Mouse (Mus musculus) neural tube, embryonic 12.5 days (tissue): ENCODE measurements around the gene Gm28053. TPM values are rescaled to one million over a fixed set of nuclear protein-coding genes. Genes with fewer than 3 reads are reported as not detected.

Experiments
- ATAC-seq: fragments of 200-750 bp; cut with Nextera tagmentation; 2 replicates; pipeline ENCODE4 v1.8.0; 2017; ENCODE audit warnings: low read depth, mild to moderate bottlenecking, moderate TSS enrichment, moderate library complexity; ENCODE audit not compliant: low FRiP score
- H3K27ac ChIP-seq: fragments of 300-500 bp; sonication (generic); 2 replicates; pipeline ENCODE4 v1.5.1; 2016
- H3K27me3 ChIP-seq: fragments of 300-500 bp; sonication (generic); replicated peaks from 2 replicates; pipeline ENCODE4 v1.6.1; 2016; ENCODE audit warnings: mild to moderate bottlenecking
- H3K36me3 ChIP-seq: fragments of 300-500 bp; sonication (generic); 2 replicates; pipeline ENCODE4 v1.6.1; 2016; ENCODE audit warnings: mild to moderate bottlenecking
- H3K4me1 ChIP-seq: fragments of 300-500 bp; sonication (generic); 2 replicates; pipeline ENCODE4 v1.6.1; 2016
- H3K4me2 ChIP-seq: fragments of 300-500 bp; sonication (generic); replicated peaks from 2 replicates; pipeline ENCODE4 v1.6.1; 2016; ENCODE audit warnings: mild to moderate bottlenecking
- H3K4me3 ChIP-seq: fragments of 300-500 bp; sonication (generic); 2 replicates; pipeline ENCODE4 v1.5.1; 2016
- H3K9ac ChIP-seq: fragments of 300-500 bp; sonication (generic); 2 replicates; pipeline ENCODE4 v1.6.1; 2016; ENCODE audit warnings: mild to moderate bottlenecking
- H3K9me3 ChIP-seq: fragments of 300-500 bp; sonication (generic); 2 replicates; pipeline ENCODE4 v1.6.1; 2016; ENCODE audit warnings: mild to moderate bottlenecking
- WGBS: fragments of 180-500 bp; shearing (Covaris S2); methylation state at CpG from one replicate; pipeline ENCODE4 v1.1.7; 2016; 5-methylcytosine and 5-hydroxymethylcytosine counted together
- polyA plus RNA-seq: library from polyadenylated mRNA; unstranded; fragments of >200 nt; fragmentation: Nextera tagmentation; extraction: Ambion mirVana; gene quantifications from 2 replicates; pipeline ENCODE4 v1.2.1, GENCODE M21; 2016

Gm28053 gene
- polyA plus RNA-seq, result 0.70 TPM in 1 of 2 replicates, not detected in the other

DNA sequence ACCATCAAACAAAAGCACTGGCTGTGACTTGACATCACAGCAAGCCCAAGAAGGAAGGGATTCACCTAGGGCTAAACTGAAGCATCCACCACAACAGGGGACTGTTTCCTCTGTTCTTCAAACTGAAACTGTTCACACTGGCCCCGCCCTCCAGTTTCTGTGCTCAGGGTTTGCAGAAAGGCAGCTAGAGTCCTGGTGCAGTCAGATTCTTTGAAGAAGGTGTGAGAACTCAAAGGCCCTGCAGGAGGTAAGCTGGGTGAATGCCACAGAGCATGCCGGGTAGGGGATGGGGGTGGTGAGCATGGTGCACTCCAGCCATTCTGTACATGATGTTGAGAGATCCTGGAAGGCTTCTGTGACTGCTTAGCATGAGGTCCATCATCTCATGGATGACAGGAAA lies at the start of gene Gm28053, which contains the start of gene Gimap7:
Gene Gm28053, plus strand, starts transcription at position 153 of the 400 bp plus-strand sequence.
Gene Gimap7, plus strand, starts transcription at position 167 of the 400 bp plus-strand sequence.
- Histone ChIP-seq H3K9ac (no peak within 1 kb of the TSS), H3K27ac (no peak within 1 kb of the TSS), H3K9me3 (no peaks in the 10 kb centered on the region), H3K4me1 (no peaks in the 10 kb centered on the region), H3K36me3 (no peaks in the 10 kb centered on the region), H3K4me2 (no peak within 1 kb of the TSS), H3K27me3 (no peaks in the 10 kb centered on the region), H3K4me3 (no peak within 1 kb of the TSS)
- no peak for ATAC-seq
- WGBS, result 63% methylated on average over 2 of the region's 2 CpGs

DNA sequence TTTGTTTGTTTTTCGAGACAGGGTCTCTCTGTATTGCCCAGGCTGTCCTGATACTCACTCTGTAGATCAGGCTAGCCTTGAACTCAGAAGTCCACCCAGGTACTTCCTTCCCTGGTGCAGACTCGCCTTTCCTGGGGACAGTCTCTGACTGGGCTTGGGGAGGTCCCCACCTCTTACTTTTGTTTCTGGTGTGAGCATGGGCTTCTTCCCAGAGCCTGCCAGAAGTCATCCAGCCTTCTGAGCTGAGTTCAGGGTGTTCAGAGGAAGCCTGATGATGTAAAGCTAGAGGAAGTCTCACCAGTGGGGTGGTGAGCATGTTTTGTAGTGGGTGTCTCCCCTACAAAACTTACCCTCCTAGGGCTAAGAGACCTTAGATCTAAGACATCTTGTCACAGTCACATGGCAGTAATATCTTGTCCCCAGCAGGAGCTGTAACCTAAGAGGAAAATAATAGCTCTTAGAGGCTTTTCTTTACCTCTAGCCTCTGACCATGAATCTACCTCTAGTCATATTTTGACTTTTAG lies 48.9 kb upstream of the Gm28053 start:
- Histone ChIP-seq H3K4me2 (no peak overlapping the region), H3K9me3 (no peaks in the 10 kb centered on the region), H3K4me3 (no peak overlapping the region), H3K27me3 (no peaks in the 10 kb centered on the region), H3K9ac (no peak overlapping the region), H3K27ac (no peak overlapping the region), H3K36me3 (no peaks in the 10 kb centered on the region), H3K4me1 (no peaks in the 10 kb centered on the region)
- WGBS, result 74% methylated on average over 2 of the region's 2 CpGs
- ATAC-seq, result no peak

DNA sequence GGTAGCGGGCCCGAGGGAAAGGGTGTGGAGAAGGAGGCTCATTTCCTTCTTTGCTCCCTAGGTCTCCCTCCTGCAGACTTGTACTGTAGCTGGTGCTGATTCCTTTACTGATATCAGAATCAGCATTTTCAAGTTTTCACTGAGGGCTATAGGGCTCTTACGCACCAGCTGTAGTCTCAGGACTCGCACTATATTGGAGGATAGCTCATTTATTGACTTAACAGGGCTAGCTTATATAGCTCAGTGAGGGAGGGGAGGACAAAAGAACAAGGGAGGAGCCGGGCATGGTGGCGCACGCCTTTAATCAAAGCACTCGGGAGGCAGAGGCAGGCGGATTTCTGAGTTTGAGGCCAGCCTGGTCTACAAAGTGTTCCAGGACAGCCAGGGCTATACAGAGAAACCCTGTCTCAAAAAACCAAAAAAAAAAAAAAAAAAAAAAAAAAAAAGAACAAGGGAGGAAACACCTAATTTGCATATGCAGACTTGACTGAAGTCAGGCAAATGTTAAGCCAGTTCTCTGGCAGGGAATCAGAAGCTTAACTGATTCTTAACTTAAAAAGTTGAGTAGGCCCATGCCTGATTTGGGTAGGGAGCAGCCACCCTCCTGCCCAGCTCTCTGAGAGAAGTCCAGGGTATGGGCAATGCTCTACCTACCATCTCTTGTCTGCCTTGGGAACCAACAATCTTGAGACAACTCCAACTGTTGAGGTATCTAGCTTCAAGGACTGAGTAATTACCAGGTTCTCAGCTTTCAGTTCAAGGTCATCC lies 43.9 kb upstream of the Gm28053 start:
- 92% methylated on average over 9 of the region's 9 CpGs for WGBS

DNA sequence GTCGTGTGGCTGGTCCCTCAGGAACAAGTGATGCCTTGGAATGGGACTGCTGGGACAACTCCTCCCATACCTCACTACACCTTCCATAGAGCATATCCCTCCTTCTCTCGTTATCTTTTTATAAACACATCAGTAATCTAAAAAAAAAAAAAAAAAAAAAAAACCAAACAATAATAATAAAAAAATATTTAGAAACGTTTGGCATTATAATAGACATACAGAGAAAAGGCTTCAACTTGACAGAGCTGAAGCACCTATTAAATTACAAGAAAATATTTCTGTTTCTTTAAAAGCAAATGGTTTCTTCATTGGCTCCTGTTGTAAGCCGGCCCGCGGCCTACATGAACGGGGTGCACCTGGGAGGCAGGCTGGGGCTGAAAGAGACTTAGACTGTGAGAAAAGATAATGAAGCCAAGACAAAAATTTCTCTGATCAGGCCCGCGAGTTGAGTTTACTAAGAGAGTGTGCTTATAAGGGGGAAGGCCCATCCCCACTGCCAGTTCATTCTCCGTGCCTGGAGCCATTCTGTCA lies 42.9 kb upstream of the Gm28053 start:
- no peaks in the 10 kb centered on the region for H3K9me3 ChIP-seq
- no peak overlapping the region for H3K9ac ChIP-seq
- no peaks in the 10 kb centered on the region for H3K36me3 ChIP-seq
- no peaks in the 10 kb centered on the region for H3K4me1 ChIP-seq
- no peak overlapping the region for H3K4me3 ChIP-seq
- 54% methylated on average over 10 of the region's 10 CpGs for WGBS
- no peak overlapping the region for H3K27ac ChIP-seq
- peak overlapping the region; percentile 18; the same call in 1 of the 2 replicates for H3K4me2 ChIP-seq
- no peaks in the 10 kb centered on the region for H3K27me3 ChIP-seq
- no peak for ATAC-seq

More for the DNA sequence above, 43.9 kb upstream of the Gm28053 start:
- H3K4me3 ChIP-seq, result no peak overlapping the region
- H3K27ac ChIP-seq, result no peak overlapping the region
- H3K4me1 ChIP-seq, result no peaks in the 10 kb centered on the region
- no peaks in the 10 kb centered on the region for H3K9me3 ChIP-seq
- no peaks in the 10 kb centered on the region for H3K36me3 ChIP-seq
- no peak overlapping the region for H3K9ac ChIP-seq
- no peak overlapping the region for H3K4me2 ChIP-seq
- H3K27me3 ChIP-seq, result no peaks in the 10 kb centered on the region
- ATAC-seq, result no peak

DNA sequence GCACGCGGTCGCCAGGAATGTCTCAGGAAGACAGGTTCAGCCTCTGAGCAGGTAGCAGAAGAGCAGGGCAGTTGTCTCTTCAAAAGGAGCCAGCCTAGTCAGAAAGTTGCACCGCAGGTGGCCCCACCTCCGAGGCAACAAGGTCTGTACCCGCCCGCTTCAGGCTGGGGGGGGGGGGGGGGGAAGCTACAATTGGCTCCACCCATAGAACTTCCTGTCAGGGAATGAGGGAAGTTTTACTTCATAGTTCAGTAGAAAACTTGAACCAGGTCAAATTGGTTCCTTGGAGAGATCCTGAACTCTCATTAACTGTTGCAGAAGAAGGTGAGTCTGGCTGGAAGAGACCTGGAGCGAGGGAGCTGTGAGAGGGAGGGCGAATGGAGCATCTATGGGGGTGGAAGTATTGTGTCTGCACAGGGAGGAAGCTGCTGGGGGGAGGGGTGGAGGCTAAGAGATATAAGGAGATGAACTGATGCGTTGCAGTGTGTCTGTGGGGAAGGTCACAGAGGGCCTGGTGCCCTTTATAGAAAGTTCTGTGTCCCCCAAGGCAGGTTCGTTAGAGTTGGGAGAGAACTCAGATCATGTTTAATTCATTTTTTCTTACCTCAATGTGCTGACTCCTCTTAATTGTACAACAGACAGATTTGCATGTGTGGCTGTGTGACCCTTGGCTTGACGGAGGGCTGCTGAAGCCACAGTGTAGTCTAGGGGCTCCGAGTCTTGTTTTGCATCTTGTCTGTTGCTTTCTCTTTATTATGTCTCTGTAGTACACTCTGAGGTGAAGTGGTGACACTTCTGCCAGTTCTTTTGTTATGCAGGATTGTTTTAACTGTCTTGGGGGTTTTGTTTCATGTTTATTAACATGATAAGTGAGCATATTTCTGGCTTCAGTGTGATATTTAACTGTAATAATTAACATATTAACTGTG lies 42.2 kb upstream of the Gm28053 start, which contains the start of gene Gimap9:
Gene Gimap9, plus strand, starts transcription at position 199 of the 929 bp plus-strand sequence.
- no peak for ATAC-seq
- H3K27ac ChIP-seq, result no peak within 1 kb of the TSS

DNA sequence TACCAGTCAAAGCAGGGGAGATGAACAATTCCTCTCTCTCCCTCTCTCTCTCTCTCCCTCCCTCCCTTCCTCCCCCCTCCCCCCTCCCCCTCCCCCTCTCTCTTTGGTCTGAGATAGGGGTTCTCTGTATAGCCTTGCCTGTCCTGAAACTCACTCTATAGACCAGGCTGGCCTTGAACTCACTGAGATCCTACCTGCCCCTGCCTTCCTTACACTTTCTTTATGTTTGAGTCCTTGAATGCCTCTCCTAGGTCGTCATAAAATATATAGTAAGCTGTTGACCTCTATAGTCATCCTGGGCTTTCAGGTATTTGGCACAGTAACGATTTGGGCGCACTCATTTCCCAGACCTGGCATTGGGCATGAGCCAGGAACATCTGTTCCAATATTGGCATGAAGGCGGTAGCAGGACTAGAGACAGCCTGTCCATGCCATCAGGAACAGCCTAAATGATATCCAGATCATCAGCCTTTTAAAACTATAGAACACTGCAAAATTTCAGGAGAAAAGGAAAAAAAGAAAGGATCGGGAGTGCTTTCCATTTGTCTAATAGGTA lies 41.5 kb upstream of the Gm28053 start:
- ATAC-seq, result no peak
- 86% methylated on average over 5 of the region's 5 CpGs for WGBS
- no peak overlapping the region for H3K4me2 ChIP-seq

More for the DNA sequence above, 42.2 kb upstream of the Gm28053 start, which contains the start of gene Gimap9:
- Histone ChIP-seq H3K4me2 (peak within 1 kb of the TSS; percentile 18; the same call in 1 of the 2 replicates), H3K9ac (no peak within 1 kb of the TSS), H3K9me3 (no peaks in the 10 kb centered on the region), H3K36me3 (no peaks in the 10 kb centered on the region), H3K4me3 (no peak within 1 kb of the TSS), H3K4me1 (no peaks in the 10 kb centered on the region), H3K27me3 (no peaks in the 10 kb centered on the region)
- WGBS, result 31% methylated on average over 13 of the region's 13 CpGs

DNA sequence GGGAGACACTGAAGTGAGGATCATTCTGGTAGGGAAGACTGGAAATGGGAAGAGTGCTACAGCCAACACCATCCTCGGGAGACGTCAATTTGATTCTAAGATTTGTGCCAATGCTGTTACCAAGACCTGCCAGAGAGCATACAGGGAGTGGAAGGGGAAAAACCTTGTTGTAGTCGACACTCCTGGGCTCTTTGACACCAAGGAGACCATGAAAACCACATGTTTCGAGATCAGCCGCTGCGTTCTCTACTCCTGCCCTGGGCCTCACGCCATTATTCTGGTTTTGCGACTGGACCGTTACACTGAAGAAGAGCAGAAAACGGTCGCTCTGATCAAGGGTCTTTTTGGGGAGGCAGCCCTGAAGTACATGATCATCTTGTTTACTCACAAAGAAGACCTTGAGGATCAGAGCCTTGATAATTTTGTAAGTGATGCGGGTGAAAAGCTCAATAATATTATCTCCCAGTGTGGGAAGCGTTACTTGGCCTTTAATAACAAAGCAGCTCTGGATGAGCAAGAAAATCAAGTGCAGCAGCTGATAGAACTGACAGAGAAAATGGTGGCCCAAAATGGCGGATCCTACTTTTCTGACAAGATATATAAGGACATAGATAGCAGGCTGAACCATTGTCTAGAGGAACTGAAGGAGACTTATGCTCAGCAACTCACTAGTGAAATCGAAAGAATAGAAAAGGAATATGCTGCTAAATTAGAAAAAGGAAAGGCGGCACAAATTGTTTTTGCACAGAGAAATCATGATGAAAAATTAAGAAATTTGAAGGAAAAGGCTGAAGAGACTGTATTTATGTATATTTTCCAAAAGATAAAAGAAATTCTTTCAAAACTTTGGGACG lies 40.7 kb upstream of the Gm28053 start:
- WGBS, result 90% methylated on average over 17 of the region's 17 CpGs
- H3K4me2 ChIP-seq, result no peak overlapping the region
- H3K9ac ChIP-seq, result no peak overlapping the region
- H3K27me3 ChIP-seq, result no peaks in the 10 kb centered on the region
- no peaks in the 10 kb centered on the region for H3K36me3 ChIP-seq
- no peak overlapping the region for H3K27ac ChIP-seq
- no peak for ATAC-seq
- no peak overlapping the region for H3K4me3 ChIP-seq
- H3K9me3 ChIP-seq, result no peaks in the 10 kb centered on the region
- no peaks in the 10 kb centered on the region for H3K4me1 ChIP-seq

More for the DNA sequence above, 41.5 kb upstream of the Gm28053 start:
- Histone ChIP-seq H3K9me3 (no peaks in the 10 kb centered on the region), H3K27me3 (no peaks in the 10 kb centered on the region), H3K27ac (no peak overlapping the region), H3K4me1 (no peaks in the 10 kb centered on the region), H3K4me3 (no peak overlapping the region), H3K9ac (no peak overlapping the region), H3K36me3 (no peaks in the 10 kb centered on the region)

DNA sequence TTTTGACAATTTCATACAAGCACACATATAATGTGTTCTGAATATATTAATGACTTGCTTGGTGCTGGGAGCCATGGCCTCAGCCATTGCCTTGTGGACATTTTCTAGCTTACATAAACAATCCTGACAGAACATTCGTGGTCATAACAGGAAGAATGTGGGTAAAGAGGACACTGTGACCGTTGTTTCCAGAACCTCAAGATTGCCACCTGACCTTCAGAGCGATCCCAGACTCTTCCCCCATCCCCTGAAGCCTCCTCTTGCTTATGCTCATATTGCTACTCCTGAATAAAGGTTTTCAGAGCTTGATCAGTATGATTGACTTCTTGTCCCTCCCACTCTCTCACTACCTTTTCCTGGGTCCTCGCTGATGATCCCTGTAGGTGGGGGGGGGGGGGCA lies 40.0 kb upstream of the Gm28053 start:
- Histone ChIP-seq H3K9ac (no peak overlapping the region), H3K4me3 (no peak overlapping the region), H3K4me1 (no peaks in the 10 kb centered on the region), H3K27me3 (no peaks in the 10 kb centered on the region), H3K36me3 (no peaks in the 10 kb centered on the region), H3K4me2 (no peak overlapping the region), H3K9me3 (no peaks in the 10 kb centered on the region), H3K27ac (no peak overlapping the region)
- ATAC-seq, result no peak
- WGBS, result 89% methylated on average over 4 of the region's 4 CpGs

DNA sequence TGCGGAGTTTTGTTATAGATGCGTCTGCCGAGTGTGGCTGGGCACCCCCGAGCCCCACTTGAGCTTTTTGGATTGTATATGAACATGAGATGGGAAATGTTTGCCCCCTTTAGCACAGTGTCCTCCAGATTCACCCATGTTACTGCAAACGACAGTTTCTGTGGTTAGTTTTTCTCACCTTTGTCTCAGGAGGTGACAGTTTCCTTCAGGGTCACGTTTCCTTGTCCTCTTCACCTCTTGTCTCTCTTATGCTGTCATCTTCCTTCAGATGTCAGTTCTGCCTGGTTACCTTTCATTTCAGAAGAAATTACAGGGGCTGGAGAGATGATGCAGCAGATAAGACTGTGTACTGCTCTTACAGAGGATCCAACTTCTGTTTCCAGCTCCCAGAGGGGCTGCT lies 38.7 kb upstream of the Gm28053 start:
- Histone ChIP-seq H3K27ac (no peak overlapping the region), H3K4me3 (no peak overlapping the region), H3K9me3 (no peaks in the 10 kb centered on the region), H3K4me1 (no peaks in the 10 kb centered on the region), H3K36me3 (no peaks in the 10 kb centered on the region), H3K9ac (no peak overlapping the region), H3K27me3 (no peaks in the 10 kb centered on the region), H3K4me2 (no peak overlapping the region)
- no peak for ATAC-seq
- WGBS, result 85% methylated on average over 6 of the region's 6 CpGs

DNA sequence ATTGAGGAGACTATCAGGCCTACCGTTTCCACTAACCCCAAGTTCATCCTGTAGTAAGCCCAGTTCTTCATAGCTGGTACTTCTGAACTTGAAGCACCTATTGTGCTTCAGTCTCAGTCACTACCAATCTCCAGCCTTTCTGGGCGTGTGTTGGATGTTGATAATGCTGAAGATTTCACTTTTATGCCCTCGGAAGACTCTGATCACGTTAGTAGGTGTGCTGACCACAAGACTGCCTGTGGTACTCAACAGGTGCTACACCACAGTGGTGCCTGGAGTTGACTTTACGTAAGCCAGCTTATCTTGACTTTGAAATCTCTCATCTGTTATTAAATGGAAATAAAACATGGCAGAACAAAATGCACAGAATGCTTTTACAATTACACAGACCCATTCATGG lies 38.0 kb upstream of the Gm28053 start:
- H3K4me1 ChIP-seq, result no peaks in the 10 kb centered on the region
- 82% methylated on average over 5 of the region's 5 CpGs for WGBS
- no peak for ATAC-seq
- no peaks in the 10 kb centered on the region for H3K9me3 ChIP-seq
- H3K9ac ChIP-seq, result no peak overlapping the region
- no peaks in the 10 kb centered on the region for H3K36me3 ChIP-seq
- H3K4me3 ChIP-seq, result no peak overlapping the region
- no peak overlapping the region for H3K27ac ChIP-seq
- H3K27me3 ChIP-seq, result no peaks in the 10 kb centered on the region
- no peak overlapping the region for H3K4me2 ChIP-seq

DNA sequence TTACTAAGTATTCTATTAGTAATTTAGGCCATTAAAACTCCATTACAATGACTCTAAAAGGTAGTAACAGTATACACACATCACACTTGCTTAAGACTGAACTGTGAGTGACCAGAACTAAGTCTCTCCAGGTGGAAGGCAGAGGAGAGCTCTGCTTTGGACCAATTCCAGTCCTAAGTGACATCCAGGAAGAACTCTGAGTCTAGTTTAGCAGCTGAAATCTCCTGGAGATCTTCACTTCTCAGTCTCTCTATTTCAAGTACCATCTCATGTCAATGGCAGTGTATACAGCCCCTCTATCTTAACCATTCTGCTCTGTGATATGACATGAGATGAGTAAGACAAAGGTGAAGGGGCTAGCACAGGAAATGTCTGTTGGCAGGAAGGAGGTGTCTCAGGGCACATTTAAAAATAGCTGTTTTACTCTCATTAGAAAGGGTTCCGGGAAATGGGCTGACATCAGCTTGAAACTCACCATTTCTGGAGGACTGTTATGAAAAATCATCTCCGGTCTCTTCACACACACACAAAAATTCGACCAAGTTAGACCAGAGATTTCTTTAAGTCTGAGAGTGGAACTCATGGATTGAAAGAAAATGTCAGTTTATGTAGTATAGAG lies 36.8 kb upstream of the Gm28053 start:
- Histone ChIP-seq H3K4me2 (no peak overlapping the region), H3K27me3 (no peaks in the 10 kb centered on the region), H3K9ac (no peak overlapping the region), H3K4me3 (no peak overlapping the region), H3K9me3 (no peaks in the 10 kb centered on the region), H3K36me3 (no peaks in the 10 kb centered on the region), H3K4me1 (no peaks in the 10 kb centered on the region), H3K27ac (no peak overlapping the region)
- 81% methylated on average over 3 of the region's 3 CpGs for WGBS
- no peak for ATAC-seq
